Mouse (Mus musculus) T-helper 2 cell (primary cell): ENCODE results near the gene Flt3l.
"Not testable (repeated sequence)": the region's sequence is repeated elsewhere in the genome, so short reads cannot be mapped to it uniquely, and the experiment has no call there.

Source experiments
- in situ Hi-C: fragments of 300-600 bp; cut with MboI, MseI; formaldehyde crosslinking; loops from one replicate; pipeline ENCODE4 v1.15.1; 2025; ENCODE audit warnings: high pct_unique_total_duplicates

Gene Flt3l

GRCm38 (mm10) chr7:45135993-45136567, at the start of gene Flt3l, which contains the start of gene Gm45713:
Gene Flt3l (minus strand): TSS chr7:45136432.
Gene Gm45713 (minus strand): TSS chr7:45136231.
- in situ Hi-C loops, result no loop called here

- in situ Hi-C loops, result no loop called here
Measured at GRCm38 (mm10) chr7:45185921-45186320, 49.7 kb upstream of the Flt3l start.

DNA sequence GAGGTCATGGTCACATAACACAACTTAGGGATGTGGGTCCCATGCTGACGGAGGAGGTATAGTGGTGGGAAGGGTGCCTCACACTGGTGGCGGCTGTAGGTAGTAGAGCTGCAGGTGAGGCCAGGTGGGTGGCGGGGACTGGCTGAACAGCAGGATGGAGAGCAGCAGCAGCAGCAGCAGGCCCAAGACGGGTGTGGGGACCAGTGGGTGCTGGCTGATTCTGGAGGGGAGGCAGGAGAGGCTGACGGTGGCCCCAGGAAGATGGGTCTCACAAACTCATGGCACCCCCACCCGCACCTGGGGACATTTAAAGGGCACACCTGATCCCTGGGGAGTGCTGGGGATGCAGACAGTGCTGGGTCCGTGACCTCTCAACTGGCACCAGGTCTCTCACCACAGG, 47.4 kb upstream of the Flt3l start:
- in situ Hi-C loops, result no loop called here

- in situ Hi-C loops, result no loop called here
Measured at GRCm38 (mm10) chr7:45182606-45183005, 46.4 kb upstream of the Flt3l start.

GRCm38 (mm10) chr7:45182199-45182601, 46.0 kb upstream of the Flt3l start:
- in situ Hi-C loops, result no loop called here

GRCm38 (mm10) chr7:45181540-45181939, 45.3 kb upstream of the Flt3l start:
- in situ Hi-C loops, result no loop called here

DNA sequence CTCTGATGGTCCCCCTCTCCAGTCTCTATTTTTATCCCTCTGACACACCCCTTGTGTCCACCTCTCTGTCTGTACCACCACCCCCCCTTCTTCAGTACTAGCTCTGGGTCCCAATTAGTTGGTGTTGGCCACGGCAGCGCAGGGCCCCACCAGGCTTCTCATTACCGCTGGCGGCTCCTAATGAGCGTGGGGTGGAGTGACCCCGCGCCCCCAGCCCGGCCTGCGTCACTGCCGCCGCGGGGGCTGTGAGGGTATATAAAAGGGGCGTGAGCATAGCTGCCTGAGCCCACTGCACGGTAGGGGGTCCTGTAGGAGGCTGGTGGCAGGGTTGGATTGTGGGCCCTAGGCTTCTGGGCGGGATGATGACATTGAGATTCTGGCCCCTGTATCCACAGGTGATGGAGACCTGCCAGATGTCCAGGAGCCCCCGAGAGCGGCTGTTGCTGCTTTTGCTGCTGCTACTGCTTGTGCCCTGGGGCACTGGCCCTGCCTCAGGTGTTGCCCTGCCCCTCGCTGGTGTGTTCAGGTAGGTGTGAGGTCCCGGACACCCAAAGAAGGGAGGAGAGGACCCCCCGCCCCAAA, 44.8 kb upstream of the Flt3l start, which contains the start of gene Pth2:
Pth2 (plus strand) TSS at position 100 of the 582 bp plus-strand sequence.
- in situ Hi-C loops, result no loop called here

- in situ Hi-C loops, result no loop called here
Measured at GRCm38 (mm10) chr7:45179469-45179868, 43.2 kb upstream of the Flt3l start, which contains the start of gene Gfy. Gene Gfy (minus strand): TSS chr7:45179569.

- in situ Hi-C loops, result no loop called here
Measured at GRCm38 (mm10) chr7:45178550-45178949, 42.3 kb upstream of the Flt3l start.

GRCm38 (mm10) chr7:45176356-45176755, 40.1 kb upstream of the Flt3l start:
- in situ Hi-C loops, result no loop called here

DNA sequence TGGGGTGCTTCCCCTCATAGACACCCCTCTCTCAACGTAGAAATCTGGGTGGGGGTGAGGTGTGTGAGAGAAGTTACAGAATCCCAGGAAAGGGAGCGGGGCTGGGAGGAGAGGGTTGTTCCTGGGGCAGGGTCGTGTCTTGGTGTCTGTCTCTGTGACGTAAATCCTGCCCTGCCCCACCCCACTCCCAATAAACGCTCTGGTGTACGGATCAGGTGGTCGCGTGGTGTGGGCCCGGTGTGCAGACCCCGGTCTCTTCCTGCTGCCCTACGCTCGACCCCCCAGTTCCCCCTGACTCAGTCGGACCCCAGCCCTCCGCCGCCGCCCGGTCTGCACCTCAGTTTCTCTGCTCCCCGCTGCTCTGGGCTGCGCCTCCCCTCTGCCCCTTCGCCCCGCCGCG, 39.7 kb upstream of the Flt3l start:
- in situ Hi-C loops, result no loop called here

DNA sequence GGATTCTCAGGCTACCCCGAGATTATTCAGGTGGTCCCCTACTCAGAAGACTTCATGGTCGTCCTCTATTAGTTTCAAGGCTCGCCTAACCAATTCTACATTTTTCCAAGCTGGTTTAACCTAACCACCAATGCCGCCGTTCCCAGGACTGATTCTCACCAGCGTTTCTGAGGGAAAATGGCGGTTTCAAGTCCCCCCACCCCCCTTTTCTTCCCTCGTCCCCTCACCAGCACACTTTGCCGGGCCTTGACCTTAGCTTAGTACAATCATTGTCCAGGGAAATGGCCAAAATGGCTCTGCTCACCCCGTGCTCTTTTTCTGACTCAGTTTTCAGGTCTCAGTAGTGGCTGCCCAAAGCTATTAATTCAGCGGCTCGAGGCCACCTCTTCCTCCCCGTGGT, 39.2 kb upstream of the Flt3l start:
- in situ Hi-C loops, result no loop called here

DNA sequence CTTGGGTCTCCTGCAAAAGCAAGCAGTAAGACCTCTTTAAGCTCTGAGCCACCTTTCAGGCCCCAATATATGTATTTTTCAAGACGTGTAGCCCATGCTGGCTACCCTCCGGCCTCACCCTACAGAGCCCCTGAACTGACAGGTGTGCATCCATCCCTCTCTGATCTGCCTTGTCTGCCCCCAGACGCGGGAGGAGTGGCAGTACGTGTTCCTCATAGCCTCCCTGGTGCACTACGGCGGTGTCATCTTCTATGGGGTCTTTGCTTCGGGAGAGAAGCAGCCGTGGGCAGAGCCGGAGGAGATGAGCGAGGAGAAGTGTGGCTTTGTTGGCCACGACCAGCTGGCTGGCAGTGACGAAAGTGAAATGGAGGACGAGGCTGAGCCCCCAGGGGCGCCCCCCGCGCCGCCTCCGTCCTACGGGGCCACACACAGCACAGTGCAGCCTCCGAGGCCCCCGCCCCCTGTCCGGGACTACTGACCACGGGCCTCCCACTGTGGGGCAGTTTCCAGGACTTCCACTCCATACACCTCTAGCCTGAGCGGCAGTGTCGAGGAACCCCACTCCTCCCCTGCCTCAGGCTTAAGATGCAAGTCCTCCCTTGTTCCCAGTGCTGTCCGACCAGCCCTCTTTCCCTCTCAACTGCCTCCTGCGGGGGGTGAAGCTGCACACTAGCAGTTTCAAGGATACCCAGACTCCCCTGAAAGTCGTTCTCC, 38.5 kb upstream of the Flt3l start:
- in situ Hi-C loops, result no loop called here

GRCm38 (mm10) chr7:45173772-45174171, 37.5 kb upstream of the Flt3l start:
- in situ Hi-C loops, result not testable (repeated sequence)

GRCm38 (mm10) chr7:45172974-45173373, 36.7 kb upstream of the Flt3l start:
- in situ Hi-C loops, result no loop called here

GRCm38 (mm10) chr7:45169495-45169894, 33.3 kb upstream of the Flt3l start:
- in situ Hi-C loops, result no loop called here

DNA sequence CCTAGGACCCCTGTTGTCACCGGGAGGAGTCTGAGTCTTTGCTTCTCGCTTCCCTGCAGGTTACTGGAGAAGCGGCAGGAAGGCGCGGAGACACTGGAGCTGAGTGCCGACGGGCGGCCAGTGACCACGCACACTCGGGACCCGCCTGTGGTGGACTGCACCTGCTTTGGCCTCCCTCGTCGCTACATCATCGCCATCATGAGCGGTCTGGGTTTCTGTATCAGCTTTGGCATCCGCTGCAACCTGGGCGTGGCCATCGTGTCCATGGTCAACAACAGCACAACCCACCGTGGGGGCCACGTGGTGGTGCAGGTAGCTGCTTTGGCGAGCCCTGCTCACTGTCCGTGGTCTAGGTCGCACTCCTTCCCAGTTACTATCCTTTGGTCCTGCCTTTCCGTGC, 32.4 kb upstream of the Flt3l start:
- in situ Hi-C loops, result no loop called here

- in situ Hi-C loops, result no loop called here
Measured at GRCm38 (mm10) chr7:45167761-45168445, 31.7 kb upstream of the Flt3l start.

DNA sequence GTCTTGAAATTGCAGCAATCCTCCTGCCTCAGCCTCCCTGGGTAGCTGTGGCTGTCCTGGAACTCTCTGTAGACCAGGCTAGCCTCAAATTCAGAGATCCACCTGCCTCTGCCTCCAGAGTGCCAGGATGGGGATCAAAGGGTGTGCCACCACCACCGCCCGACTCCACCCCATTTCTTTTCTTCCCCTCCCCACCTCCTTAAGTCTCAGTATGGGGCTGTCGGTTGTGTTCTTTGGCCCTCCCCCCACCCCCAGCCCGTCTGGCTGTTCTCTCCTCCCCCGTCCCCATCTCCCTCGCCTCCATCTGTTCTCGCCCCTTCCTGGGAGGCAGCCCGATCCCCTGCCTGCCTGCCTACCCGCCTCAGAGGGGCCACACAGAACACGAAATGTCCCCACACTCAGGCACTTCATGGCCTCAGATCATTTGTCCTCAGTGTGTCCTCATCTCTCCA, 30.7 kb upstream of the Flt3l start:
- in situ Hi-C loops, result no loop called here

- in situ Hi-C loops, result no loop called here
Measured at GRCm38 (mm10) chr7:45165701-45166100, 29.5 kb upstream of the Flt3l start.

GRCm38 (mm10) chr7:45164833-45165232, 28.6 kb upstream of the Flt3l start:
- in situ Hi-C loops, result no loop called here
